ENCODE assay signal across 11 mouse cellular contexts in genomic region chr10:34205825-34206224, GRCm38 (mm10). TPM values are rescaled to one million over a fixed set of nuclear protein-coding genes. Genes with fewer than 3 reads are reported as not detected.
A peak's percentile ranks its signal among the peaks of the same experiment; 100 is the strongest.
DNase-seq lines count a peak whose midpoint lies in the region; ATAC-seq lines count a peak whose summit lies in the region.
"Had no signal": no experiment of that assay in that cellular context is flagged by ENCODE, and none has a peak within 500 bp of the region (broad histone marks: within the 10 kb centered on the region; RNA-seq: fewer than 3 reads in every experiment).

No protein-coding gene starts in this region.

- H3K9ac ChIP-seq in hindbrain, embryonic 15.5 days, result no peak overlapping the region
- no peak overlapping the region for H3K9ac ChIP-seq in hindbrain, embryonic 11.5 days (ENCODE audit: low read depth, low read length)
- no peak overlapping the region for H3K9ac ChIP-seq in neural tube, embryonic 11.5 days (ENCODE audit: low read length)

- no peak overlapping the region for H3K4me3 ChIP-seq in hindbrain, embryonic 15.5 days
- H3K4me3 ChIP-seq in hindbrain, embryonic 11.5 days (ENCODE audit: low read depth, low read length), result no peak overlapping the region
- H3K4me3 ChIP-seq in neural tube, embryonic 11.5 days (ENCODE audit: low read depth, low read length), result no peak overlapping the region
- peak overlapping the region; percentile 90 for H3K4me3 ChIP-seq in limb, embryonic 10.5 days

- ATAC-seq in hindbrain, embryonic 15.5 days (ENCODE audit: low FRiP score, low read depth), result no peak
- ATAC-seq in hindbrain, embryonic 11.5 days (ENCODE audit: low FRiP score), result no peak
- ATAC-seq in neural tube, embryonic 11.5 days (ENCODE audit: insufficient read depth, low FRiP score, low TSS enrichment), result no peak

- H3K4me1 ChIP-seq in hindbrain, embryonic 15.5 days (replicated peaks), result peaks cover 4% of the 10 kb centered on the region; the same call in 1 of the 2 replicates
- no peaks in the 10 kb centered on the region for H3K4me1 ChIP-seq in hindbrain, embryonic 11.5 days (replicated peaks; ENCODE audit: control insufficient read depth, insufficient read depth, low read length)
- no peaks in the 10 kb centered on the region for H3K4me1 ChIP-seq in neural tube, embryonic 11.5 days (ENCODE audit: control insufficient read depth, insufficient read depth, low read length)
- H3K4me1 ChIP-seq in limb, embryonic 10.5 days, result peaks cover 30% of the 10 kb centered on the region

- H3K27ac ChIP-seq in hindbrain, embryonic 15.5 days (replicated peaks), result no peak overlapping the region
- no peak overlapping the region for H3K27ac ChIP-seq in hindbrain, embryonic 11.5 days (ENCODE audit: low read depth, low read length)
- H3K27ac ChIP-seq in neural tube, embryonic 11.5 days (ENCODE audit: low read depth, low read length), result no peak overlapping the region
- no peak overlapping the region for H3K27ac ChIP-seq in limb, embryonic 10.5 days
- H3K27ac ChIP-seq: midbrain, embryonic 12.5 days had no signal

- peak overlapping the region; percentile 90 for H3K4me2 ChIP-seq in hindbrain, embryonic 15.5 days
- H3K4me2 ChIP-seq in hindbrain, embryonic 11.5 days (replicated peaks; ENCODE audit: low read depth, low read length), result no peak overlapping the region
- H3K4me2 ChIP-seq in neural tube, embryonic 11.5 days (ENCODE audit: low read depth), result 0 out of 2 replicates have a peak overlapping the region, but pooled peaks have one; percentile 8

- H3K9me3 ChIP-seq in hindbrain, embryonic 15.5 days, result no peaks in the 10 kb centered on the region
- H3K9me3 ChIP-seq in hindbrain, embryonic 11.5 days (ENCODE audit: control insufficient read depth, low read length), result no peaks in the 10 kb centered on the region
- no peaks in the 10 kb centered on the region for H3K9me3 ChIP-seq in neural tube, embryonic 11.5 days (ENCODE audit: control insufficient read depth, low read length)
- H3K9me3 ChIP-seq in limb, embryonic 10.5 days (replicated peaks), result no peaks in the 10 kb centered on the region
- H3K9me3 ChIP-seq: midbrain, embryonic 12.5 days had no signal

- 88% methylated on average over 1 of the region's 1 CpGs for WGBS in hindbrain, embryonic 15.5 days
- 94% methylated on average over 1 of the region's 1 CpGs for WGBS in hindbrain, embryonic 11.5 days
- WGBS in neural tube, embryonic 11.5 days, result 92% methylated on average over 1 of the region's 1 CpGs
- WGBS in limb, embryonic 10.5 days, result 95% methylated on average over 1 of the region's 1 CpGs

- H3K36me3 ChIP-seq in hindbrain, embryonic 15.5 days, result no peaks in the 10 kb centered on the region
- H3K36me3 ChIP-seq in hindbrain, embryonic 11.5 days (ENCODE audit: control insufficient read depth, insufficient read depth, low read length), result no peaks in the 10 kb centered on the region
- H3K36me3 ChIP-seq in neural tube, embryonic 11.5 days (ENCODE audit: control insufficient read depth, insufficient read depth, low read length), result no peaks in the 10 kb centered on the region
- H3K36me3 ChIP-seq in limb, embryonic 10.5 days, result peaks cover 11% of the 10 kb centered on the region
- H3K36me3 ChIP-seq: midbrain, embryonic 12.5 days had no signal

- no peaks in the 10 kb centered on the region for H3K27me3 ChIP-seq in hindbrain, embryonic 15.5 days
- no peaks in the 10 kb centered on the region for H3K27me3 ChIP-seq in hindbrain, embryonic 11.5 days (ENCODE audit: control insufficient read depth, insufficient read depth, low read length)
- H3K27me3 ChIP-seq in neural tube, embryonic 11.5 days (ENCODE audit: control insufficient read depth, insufficient read depth, low read length), result no peaks in the 10 kb centered on the region
- no peaks in the 10 kb centered on the region for H3K27me3 ChIP-seq in limb, embryonic 10.5 days (ENCODE audit: low read depth, poor library complexity, severe bottlenecking)
- H3K27me3 ChIP-seq: midbrain, embryonic 12.5 days had no signal

- no peak for DNase-seq in hindbrain, embryonic 11.5 days (ENCODE audit: low spot score)
- DNase-seq in neural tube, embryonic 11.5 days (ENCODE audit: low spot score), result no peak
- no peak for DNase-seq in neural tube, embryonic 10.5 days (ENCODE audit: extremely low spot score, low spot score)
- DNase-seq in limb, embryonic 10.5 days (ENCODE audit: low spot score), result no peak
- no peak for DNase-seq in adrenal gland, postnatal 14 days
- DNase-seq in layer of hippocampus, postnatal 25 days (ENCODE audit: extremely low spot score in 1 of 2, low spot score in 1 of 2), result no peak
- no peak for DNase-seq in cerebellum, postnatal 10 days
- DNase-seq: cerebellum, adult 9-10 months had no signal

RNA-seq across cellular contexts. Expression of gene Dse, which starts 1.7 kb away (rescaled TPM):
- polyA plus RNA-seq in hindbrain, embryonic 15.5 days (2015; fragmentation: Nextera tagmentation; extraction: Ambion mirVana), result 6.5 and 7.6 TPM in 2 replicates
- 22.2 and 25.6 TPM in 2 replicates for polyA plus RNA-seq in hindbrain, embryonic 11.5 days (2014; fragmentation: Nextera tagmentation; extraction: Ambion mirVana)
- 28.2 and 32.6 TPM in 2 replicates for polyA plus RNA-seq in neural tube, embryonic 11.5 days (2014; fragmentation: Nextera tagmentation; extraction: Ambion mirVana)
- polyA plus RNA-seq in limb, embryonic 10.5 days (2016; fragmentation: Nextera tagmentation; extraction: Ambion mirVana), result 26.7 and 35.2 TPM in 2 replicates
- 10.9 and 12.2 TPM in 2 replicates for total RNA-seq in adrenal gland, postnatal 14 days (2021)
- 1 to 10 TPM; 5.4 to 7.1 TPM for total RNA-seq in layer of hippocampus, postnatal 25 days (2021)
- total RNA-seq: MEL had no signal
